Mouse (Mus musculus): ENCODE results near the gene Upk1a. TPM values are rescaled to one million over a fixed set of nuclear protein-coding genes. Genes with fewer than 3 reads are reported as not detected.
A peak's percentile ranks its signal among the peaks of the same experiment; 100 is the strongest.

Gene Upk1a
- polyA plus RNA-seq, 1 experiment from 2014 or later: 0.32 TPM

DNA sequence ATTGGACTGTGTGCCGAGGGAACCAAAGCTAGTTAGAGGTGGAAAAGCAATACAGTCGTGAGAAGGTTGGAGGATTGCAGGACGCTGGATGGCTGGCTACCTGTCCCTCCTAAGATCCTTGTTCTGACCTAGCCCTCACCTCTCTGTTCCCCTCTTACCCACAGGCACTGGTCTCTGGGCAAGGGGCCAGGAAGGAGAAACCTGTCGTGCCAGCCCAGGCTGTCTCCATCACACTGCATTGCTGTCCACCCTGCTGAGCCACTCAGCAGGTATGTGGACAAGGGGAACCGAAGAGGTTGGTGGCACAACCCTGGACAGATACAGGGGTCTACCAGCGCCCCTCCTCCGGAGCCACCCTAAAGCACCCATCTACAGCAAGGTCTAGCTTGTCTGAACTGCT is 12.0 kb downstream of the Upk1a start:
- peak overlapping the region; percentile 48; the same call in 1 of the 2 replicates for H3K4me2 ChIP-seq (ENCODE audit: low read length)
- H3K36me3 ChIP-seq (ENCODE audit: control insufficient read depth, insufficient read depth, low read length): no peaks in the 10 kb centered on the region
- H3K4me3 ChIP-seq (ENCODE audit: control insufficient read depth in 1 of 2, insufficient read depth in 1 of 2, low read depth in 1 of 2, low read length in 2 of 2): no peak overlapping the region
- H3K9me3 ChIP-seq (ENCODE audit: control insufficient read depth, low read length): no peaks in the 10 kb centered on the region
- H3K9ac ChIP-seq (ENCODE audit: low read length): peak overlapping the region; percentile 52; the same call in 1 of the 2 replicates
- WGBS: 63% methylated on average over 7 of the region's 7 CpGs
- no peaks in the 10 kb centered on the region for H3K27me3 ChIP-seq (ENCODE audit: control insufficient read depth, insufficient read depth, low read length)
- 0 out of 2 replicates have a peak, but pooled peaks have one; percentile 10 for ATAC-seq (ENCODE audit: insufficient number of reproducible peaks, insufficient read depth, low FRiP score, low read depth)
- peak overlapping the region in 1 of 2 experiments; percentile 19; a peak in 1 of 4 replicates for H3K27ac ChIP-seq (replicated peaks in 1 of 2; ENCODE audit: control insufficient read depth in 1 of 2, insufficient read depth in 1 of 2, low read depth in 2 of 2, low read length in 2 of 2)
- H3K4me1 ChIP-seq (ENCODE audit: control insufficient read depth in 2 of 2, insufficient read depth in 2 of 2, low read length in 2 of 2): peaks cover 9 to 11% of the 10 kb centered on the region in 2 experiments

DNA sequence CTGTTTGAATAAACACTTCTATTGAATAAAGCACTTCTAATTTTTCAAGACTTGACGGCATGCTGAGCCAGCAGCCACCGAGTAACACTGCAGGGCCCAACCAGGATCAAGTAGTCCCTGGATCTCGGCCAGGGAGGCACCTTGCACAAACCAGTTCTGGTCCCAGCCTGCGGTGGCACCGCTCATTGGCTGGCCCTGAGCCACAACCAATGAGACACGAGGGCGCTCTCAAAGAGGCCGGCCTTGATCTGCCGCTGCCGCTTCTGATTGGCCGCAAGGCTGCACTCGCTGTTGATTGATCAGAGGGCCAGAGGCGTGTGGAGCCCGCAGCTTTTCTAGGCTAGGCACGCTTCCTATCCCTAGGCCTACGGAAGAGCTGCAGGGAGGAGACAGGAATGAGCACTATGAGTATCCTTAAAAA is 12.7 kb downstream of the Upk1a start:
- H3K9me3 ChIP-seq (ENCODE audit: control insufficient read depth, low read length): no peaks in the 10 kb centered on the region
- no peaks in the 10 kb centered on the region for H3K36me3 ChIP-seq (ENCODE audit: control insufficient read depth, insufficient read depth, low read length)
- ATAC-seq (ENCODE audit: insufficient number of reproducible peaks, insufficient read depth, low FRiP score, low read depth): peak; percentile 86
- peak overlapping the region; percentile 48 for H3K4me2 ChIP-seq (ENCODE audit: low read length)
- H3K27me3 ChIP-seq (ENCODE audit: control insufficient read depth, insufficient read depth, low read length): no peaks in the 10 kb centered on the region
- H3K9ac ChIP-seq (ENCODE audit: low read length): peak overlapping the region; percentile 52; the same call in 1 of the 2 replicates
- H3K27ac ChIP-seq (replicated peaks in 1 of 2; ENCODE audit: control insufficient read depth in 1 of 2, insufficient read depth in 1 of 2, low read depth in 2 of 2, low read length in 2 of 2): peak overlapping the region in 1 of 2 experiments; percentile 19; a peak in 2 of 4 replicates
- peaks cover 9 to 11% of the 10 kb centered on the region in 2 experiments for H3K4me1 ChIP-seq (ENCODE audit: control insufficient read depth in 2 of 2, insufficient read depth in 2 of 2, low read length in 2 of 2)
- under 1% methylated on average over 16 of the region's 16 CpGs for WGBS
- H3K4me3 ChIP-seq (ENCODE audit: control insufficient read depth in 1 of 2, insufficient read depth in 1 of 2, low read depth in 1 of 2, low read length in 2 of 2): no peak overlapping the region

DNA sequence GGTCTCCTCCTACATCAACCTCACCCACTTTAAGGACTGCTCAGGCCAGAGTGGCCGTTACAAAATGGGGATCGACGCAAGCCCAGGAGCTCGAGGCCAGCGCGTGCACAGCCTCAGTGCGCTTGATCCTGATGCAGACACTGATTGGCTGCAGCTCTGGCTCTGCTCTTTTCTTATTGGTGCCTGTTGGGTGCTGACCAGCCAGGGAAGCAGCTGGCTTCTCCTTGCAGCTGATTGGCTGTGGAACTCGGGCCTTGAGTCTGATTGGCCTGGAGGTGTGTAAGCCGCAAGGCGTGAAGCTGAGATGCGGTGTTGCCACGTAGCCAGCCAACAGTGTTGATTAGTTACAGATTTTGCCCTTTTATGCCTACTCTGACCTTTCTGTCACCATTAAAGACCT is 13.9 kb downstream of the Upk1a start, which contains the start of gene Zbtb32:
Gene Zbtb32, minus strand, starts transcription at position 124 of the 400 bp plus-strand sequence.
- 92% methylated on average over 12 of the region's 12 CpGs for WGBS
- no peaks in the 10 kb centered on the region for H3K9me3 ChIP-seq (ENCODE audit: control insufficient read depth, low read length)
- peaks cover 5% of the 10 kb centered on the region for H3K27me3 ChIP-seq (ENCODE audit: control insufficient read depth, insufficient read depth, low read length)
- peaks cover 9 to 11% of the 10 kb centered on the region in 2 experiments for H3K4me1 ChIP-seq (ENCODE audit: control insufficient read depth in 2 of 2, insufficient read depth in 2 of 2, low read length in 2 of 2)
- H3K4me3 ChIP-seq (ENCODE audit: control insufficient read depth in 1 of 2, insufficient read depth in 1 of 2, low read depth in 1 of 2, low read length in 2 of 2): no peak within 1 kb of the TSS
- H3K27ac ChIP-seq (replicated peaks in 1 of 2; ENCODE audit: control insufficient read depth in 1 of 2, insufficient read depth in 1 of 2, low read depth in 2 of 2, low read length in 2 of 2): no peak within 1 kb of the TSS; a peak in 1 of 4 replicates
- no peaks in the 10 kb centered on the region for H3K36me3 ChIP-seq (ENCODE audit: control insufficient read depth, insufficient read depth, low read length)
- H3K9ac ChIP-seq (ENCODE audit: low read length): no peak within 1 kb of the TSS
- H3K4me2 ChIP-seq (ENCODE audit: low read length): peak within 1 kb of the TSS; percentile 42
- no peak for ATAC-seq (ENCODE audit: insufficient number of reproducible peaks, insufficient read depth, low FRiP score, low read depth)

DNA sequence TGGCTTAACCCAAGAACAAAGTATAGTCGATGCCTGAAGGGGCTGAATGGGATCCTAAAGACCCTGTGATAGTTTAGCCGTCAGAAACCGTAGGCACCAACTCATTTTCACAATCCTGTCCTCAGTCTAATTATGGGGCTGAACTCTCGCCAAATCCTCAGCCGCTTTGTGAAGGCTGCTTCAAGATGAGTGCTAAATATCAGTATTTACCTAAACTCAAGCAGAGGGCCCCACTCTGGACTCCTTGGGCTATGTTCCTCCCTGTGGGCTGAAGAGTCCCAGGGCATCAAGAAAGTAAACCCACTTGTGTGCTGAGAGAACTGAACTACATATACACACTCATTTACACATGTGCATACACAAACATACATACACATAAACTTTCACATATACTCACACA is 15.8 kb downstream of the Upk1a start:
- no peak overlapping the region for H3K9ac ChIP-seq (ENCODE audit: low read length)
- H3K36me3 ChIP-seq (ENCODE audit: control insufficient read depth, insufficient read depth, low read length): no peaks in the 10 kb centered on the region
- H3K4me1 ChIP-seq (ENCODE audit: control insufficient read depth in 2 of 2, insufficient read depth in 2 of 2, low read length in 2 of 2): peaks cover 7 to 11% of the 10 kb centered on the region in 2 experiments
- 76% methylated on average over 5 of the region's 5 CpGs for WGBS
- no peak overlapping the region for H3K4me3 ChIP-seq (ENCODE audit: control insufficient read depth in 1 of 2, insufficient read depth in 1 of 2, low read depth in 1 of 2, low read length in 2 of 2)
- no peak overlapping the region for H3K4me2 ChIP-seq (ENCODE audit: low read length)
- no peaks in the 10 kb centered on the region for H3K9me3 ChIP-seq (ENCODE audit: control insufficient read depth, low read length)
- H3K27me3 ChIP-seq (ENCODE audit: control insufficient read depth, insufficient read depth, low read length): peaks cover 5% of the 10 kb centered on the region
- ATAC-seq (ENCODE audit: insufficient number of reproducible peaks, insufficient read depth, low FRiP score, low read depth): no peak
- H3K27ac ChIP-seq (replicated peaks in 1 of 2; ENCODE audit: control insufficient read depth in 1 of 2, insufficient read depth in 1 of 2, low read depth in 2 of 2, low read length in 2 of 2): no peak overlapping the region

DNA sequence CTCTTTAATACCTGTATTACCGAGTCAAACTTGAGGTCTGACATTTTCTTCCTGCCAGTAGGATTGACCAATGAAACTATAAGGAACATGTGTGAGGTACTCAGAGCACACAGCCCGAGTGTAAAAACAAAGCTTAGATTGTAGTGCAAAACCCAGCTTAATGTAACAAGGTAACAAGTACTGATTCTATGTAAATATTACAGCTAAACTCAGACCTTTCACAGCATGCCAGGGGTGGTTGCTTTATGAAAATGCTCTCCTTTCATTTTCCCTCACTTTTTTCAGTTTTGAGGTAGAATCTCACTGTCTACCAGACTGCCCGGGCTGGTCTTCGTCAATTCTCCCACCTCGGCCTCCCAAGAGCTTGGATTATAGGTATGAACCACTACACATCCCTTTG is 16.6 kb downstream of the Upk1a start:
- Histone ChIP-seq H3K4me1 (ENCODE audit: control insufficient read depth in 2 of 2, insufficient read depth in 2 of 2, low read length in 2 of 2) (peaks cover 7 to 11% of the 10 kb centered on the region in 2 experiments), H3K9me3 (ENCODE audit: control insufficient read depth, low read length) (no peaks in the 10 kb centered on the region), H3K4me2 (ENCODE audit: low read length) (no peak overlapping the region), H3K4me3 (ENCODE audit: control insufficient read depth in 1 of 2, insufficient read depth in 1 of 2, low read depth in 1 of 2, low read length in 2 of 2) (no peak overlapping the region), H3K27me3 (ENCODE audit: control insufficient read depth, insufficient read depth, low read length) (peaks cover 5% of the 10 kb centered on the region), H3K27ac (replicated peaks in 1 of 2; ENCODE audit: control insufficient read depth in 1 of 2, insufficient read depth in 1 of 2, low read depth in 2 of 2, low read length in 2 of 2) (no peak overlapping the region), H3K36me3 (ENCODE audit: control insufficient read depth, insufficient read depth, low read length) (no peaks in the 10 kb centered on the region), H3K9ac (ENCODE audit: low read length) (no peak overlapping the region)
- ATAC-seq (ENCODE audit: insufficient number of reproducible peaks, insufficient read depth, low FRiP score, low read depth): no peak
- 69% methylated on average over 5 of the region's 5 CpGs for WGBS

DNA sequence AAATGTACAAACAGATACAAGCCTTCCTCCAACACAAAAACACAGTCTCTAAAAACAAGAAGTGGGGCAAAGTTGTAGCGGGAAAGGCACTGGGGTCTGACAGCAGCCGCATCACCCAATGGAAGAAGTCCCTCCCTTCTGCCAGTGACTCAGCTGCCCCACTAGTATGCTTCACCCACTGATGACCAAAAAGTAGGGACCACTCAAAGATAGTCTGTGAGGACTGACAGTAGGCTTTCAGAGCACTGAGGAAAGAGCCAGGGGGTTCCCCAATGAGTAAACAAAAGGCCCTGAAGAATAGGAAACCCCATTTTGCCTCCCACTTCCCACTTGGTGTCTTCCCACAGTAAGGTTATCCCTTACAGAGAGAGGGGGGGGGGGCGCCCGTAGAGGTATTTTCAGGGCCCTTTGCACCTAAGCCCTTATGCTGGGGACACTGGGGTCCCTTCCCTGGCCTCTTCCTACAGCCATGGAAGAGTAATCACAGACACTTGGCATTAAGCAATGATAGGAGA is 18.1 kb downstream of the Upk1a start:
- Histone ChIP-seq H3K27ac (replicated peaks in 1 of 2; ENCODE audit: control insufficient read depth in 1 of 2, insufficient read depth in 1 of 2, low read depth in 2 of 2, low read length in 2 of 2) (no peak overlapping the region), H3K9ac (ENCODE audit: low read length) (no peak overlapping the region), H3K36me3 (ENCODE audit: control insufficient read depth, insufficient read depth, low read length) (no peaks in the 10 kb centered on the region), H3K4me2 (ENCODE audit: low read length) (no peak overlapping the region), H3K4me3 (ENCODE audit: control insufficient read depth in 1 of 2, insufficient read depth in 1 of 2, low read depth in 1 of 2, low read length in 2 of 2) (no peak overlapping the region), H3K4me1 (ENCODE audit: control insufficient read depth in 2 of 2, insufficient read depth in 2 of 2, low read length in 2 of 2) (peaks cover 0 to 6% of the 10 kb centered on the region in 2 experiments; a peak in 3 of 4 replicates), H3K27me3 (ENCODE audit: control insufficient read depth, insufficient read depth, low read length) (peaks cover 5% of the 10 kb centered on the region), H3K9me3 (ENCODE audit: control insufficient read depth, low read length) (no peaks in the 10 kb centered on the region)
- 58% methylated on average over 4 of the region's 4 CpGs for WGBS
- no peak for ATAC-seq (ENCODE audit: insufficient number of reproducible peaks, insufficient read depth, low FRiP score, low read depth)

DNA sequence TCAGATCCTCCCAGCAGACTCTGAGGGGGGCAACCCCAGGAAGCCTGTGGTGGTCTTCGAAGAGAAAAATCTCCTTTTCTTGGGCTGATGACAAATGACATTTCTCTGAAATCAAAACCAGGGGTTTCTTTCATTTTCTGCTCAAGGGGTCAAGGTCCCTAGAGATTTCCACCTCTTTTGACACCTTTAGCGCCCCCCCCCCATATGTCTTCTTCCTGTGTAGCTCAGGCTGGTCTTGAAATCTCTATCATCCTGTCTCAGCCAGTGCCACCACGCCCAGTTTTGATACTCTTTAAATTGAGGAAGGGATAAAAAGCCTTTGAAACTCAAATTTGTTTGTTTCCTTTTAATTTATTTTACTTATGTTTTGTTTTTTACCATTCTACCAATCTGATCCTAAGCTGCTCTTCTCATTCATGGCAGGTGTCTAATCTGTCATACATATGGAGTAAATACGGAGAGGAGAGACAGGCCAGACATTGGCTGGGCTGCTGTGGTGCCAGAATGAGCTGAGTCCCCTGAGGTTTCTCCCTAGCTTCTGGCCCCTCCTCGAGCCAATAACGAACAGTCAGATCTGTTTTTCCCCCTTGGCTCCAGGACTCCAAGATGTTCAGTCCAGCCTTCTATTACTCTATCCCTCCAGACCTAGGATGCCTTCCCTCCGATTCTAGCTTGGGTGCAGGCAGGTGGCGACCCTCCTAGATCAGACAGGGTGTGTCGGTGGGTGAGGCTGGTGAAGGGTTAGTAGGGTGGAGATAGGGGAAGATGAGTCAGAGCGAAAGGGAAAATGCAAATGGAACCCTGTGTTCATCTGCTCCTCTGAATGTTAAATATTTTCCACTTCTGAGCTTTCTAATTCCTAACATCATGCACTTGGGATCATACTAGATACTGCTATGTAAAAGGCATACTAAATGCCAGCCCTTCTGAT is 18.8 kb downstream of the Upk1a start:
- ATAC-seq (ENCODE audit: insufficient number of reproducible peaks, insufficient read depth, low FRiP score, low read depth): no peak
- H3K9me3 ChIP-seq (ENCODE audit: control insufficient read depth, low read length): no peaks in the 10 kb centered on the region

More for the DNA sequence above, 18.8 kb downstream of the Upk1a start:
- H3K27me3 ChIP-seq (ENCODE audit: control insufficient read depth, insufficient read depth, low read length): peaks cover 5% of the 10 kb centered on the region
- no peaks in the 10 kb centered on the region for H3K36me3 ChIP-seq (ENCODE audit: control insufficient read depth, insufficient read depth, low read length)
- peaks cover 0 to 6% of the 10 kb centered on the region in 2 experiments; a peak in 1 of 4 replicates for H3K4me1 ChIP-seq (ENCODE audit: control insufficient read depth in 2 of 2, insufficient read depth in 2 of 2, low read length in 2 of 2)
- WGBS: 68% methylated on average over 10 of the region's 10 CpGs
- H3K4me2 ChIP-seq (ENCODE audit: low read length): no peak overlapping the region
- H3K27ac ChIP-seq (replicated peaks in 1 of 2; ENCODE audit: control insufficient read depth in 1 of 2, insufficient read depth in 1 of 2, low read depth in 2 of 2, low read length in 2 of 2): no peak overlapping the region
- no peak overlapping the region for H3K4me3 ChIP-seq (ENCODE audit: control insufficient read depth in 1 of 2, insufficient read depth in 1 of 2, low read depth in 1 of 2, low read length in 2 of 2)
- no peak overlapping the region for H3K9ac ChIP-seq (ENCODE audit: low read length)
